ENCODE assay signal across 21 mouse cellular contexts in the genomic region with DNA sequence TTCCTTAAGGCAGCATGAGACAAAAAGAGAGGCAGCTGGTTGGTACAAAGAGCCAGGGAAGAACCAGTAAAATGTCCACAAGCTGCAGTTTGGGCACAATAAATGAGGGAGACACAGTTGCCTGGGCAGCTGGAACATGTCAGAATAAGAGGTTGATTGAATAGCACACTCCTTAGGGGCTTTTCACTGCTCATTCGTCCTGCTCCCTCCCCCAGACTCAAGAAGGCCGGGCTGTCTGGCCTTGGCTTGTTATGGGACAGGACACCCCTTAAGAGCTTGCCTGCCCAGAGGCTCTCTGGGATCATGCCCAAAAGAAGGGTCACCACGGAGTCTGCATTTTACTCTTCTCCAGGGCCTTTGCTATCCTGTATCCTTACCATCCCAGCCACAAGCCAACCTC. TPM values are rescaled to one million over a fixed set of nuclear protein-coding genes. Genes with fewer than 3 reads are reported as not detected.
DNase-seq lines count a peak whose midpoint lies in the region; ATAC-seq lines count a peak whose summit lies in the region.
"Had no signal": no experiment of that assay in that cellular context is flagged by ENCODE, and none has a peak within 500 bp of the region (broad histone marks: within the 10 kb centered on the region; RNA-seq: fewer than 3 reads in every experiment).

No protein-coding gene starts in this region.

- no peaks in the 10 kb centered on the region for H3K36me3 ChIP-seq in forebrain, embryonic 13.5 days (ENCODE audit: poor library complexity, severe bottlenecking)
- no peaks in the 10 kb centered on the region for H3K36me3 ChIP-seq in forebrain, embryonic 16.5 days (ENCODE audit: control insufficient read depth, insufficient read depth)
- H3K36me3 ChIP-seq in liver, embryonic 15.5 days (replicated peaks): no peaks in the 10 kb centered on the region
- H3K36me3 ChIP-seq in liver, embryonic 11.5 days (ENCODE audit: control insufficient read depth, insufficient read depth, low read length): no peaks in the 10 kb centered on the region
- H3K36me3 ChIP-seq in hindbrain, embryonic 10.5 days: no peaks in the 10 kb centered on the region
- no peaks in the 10 kb centered on the region for H3K36me3 ChIP-seq in liver, embryonic 16.5 days (ENCODE audit: control insufficient read depth, insufficient read depth)
- H3K36me3 ChIP-seq: embryonic facial prominence, embryonic 12.5 days; limb, embryonic 13.5 days had no signal

- H3K4me2 ChIP-seq in forebrain, embryonic 13.5 days: no peak overlapping the region
- no peak overlapping the region for H3K4me2 ChIP-seq in forebrain, embryonic 16.5 days (ENCODE audit: low read length)
- H3K4me2 ChIP-seq in liver, embryonic 15.5 days: no peak overlapping the region
- no peak overlapping the region for H3K4me2 ChIP-seq in liver, embryonic 11.5 days
- no peak overlapping the region for H3K4me2 ChIP-seq in liver, embryonic 16.5 days (ENCODE audit: low read depth, low read length)
- H3K4me2 ChIP-seq: embryonic facial prominence, embryonic 12.5 days; heart, embryonic 11.5 days; limb, embryonic 13.5 days had no signal

- WGBS in forebrain, embryonic 13.5 days: 35% methylated on average over 3 of the region's 3 CpGs
- WGBS in forebrain, embryonic 16.5 days: 39% methylated on average over 3 of the region's 3 CpGs
- 47% methylated on average over 3 of the region's 3 CpGs for WGBS in liver, embryonic 15.5 days (ENCODE audit: insufficient replicate concordance)
- WGBS in liver, embryonic 11.5 days: 46% methylated on average over 3 of the region's 3 CpGs
- 49% methylated on average over 3 of the region's 3 CpGs for WGBS in hindbrain, embryonic 10.5 days
- 61% methylated on average over 3 of the region's 3 CpGs for WGBS in liver, embryonic 16.5 days (ENCODE audit: insufficient replicate concordance)

- H3K4me3 ChIP-seq in forebrain, embryonic 13.5 days: no peak overlapping the region
- H3K4me3 ChIP-seq in forebrain, embryonic 16.5 days (replicated peaks; ENCODE audit: low read length): no peak overlapping the region
- no peak overlapping the region for H3K4me3 ChIP-seq in liver, embryonic 15.5 days (replicated peaks)
- H3K4me3 ChIP-seq in liver, embryonic 11.5 days (ENCODE audit: low read depth, low read length): no peak overlapping the region
- no peak overlapping the region for H3K4me3 ChIP-seq in hindbrain, embryonic 10.5 days
- H3K4me3 ChIP-seq in liver, embryonic 16.5 days (ENCODE audit: low read depth, low read length): no peak overlapping the region
- H3K4me3 ChIP-seq: embryonic facial prominence, embryonic 12.5 days; gastrocnemius, adult 2 months; limb, embryonic 13.5 days had no signal

- no peak overlapping the region for H3K9ac ChIP-seq in forebrain, embryonic 13.5 days
- no peak overlapping the region for H3K9ac ChIP-seq in forebrain, embryonic 16.5 days (replicated peaks; ENCODE audit: low read depth, low read length)
- H3K9ac ChIP-seq in liver, embryonic 15.5 days: no peak overlapping the region
- no peak overlapping the region for H3K9ac ChIP-seq in liver, embryonic 11.5 days (ENCODE audit: low read depth, low read length)
- no peak overlapping the region for H3K9ac ChIP-seq in liver, embryonic 16.5 days (ENCODE audit: low read depth, low read length)
- H3K9ac ChIP-seq: embryonic facial prominence, embryonic 12.5 days; limb, embryonic 13.5 days had no signal

- peak; percentile 45; the same call in 1 of the 2 replicates for ATAC-seq in forebrain, embryonic 13.5 days
- no peak for ATAC-seq in forebrain, embryonic 16.5 days
- no peak for ATAC-seq in liver, embryonic 15.5 days (ENCODE audit: insufficient read depth)
- no peak for ATAC-seq in liver, embryonic 11.5 days (replicated peaks; ENCODE audit: low FRiP score)
- ATAC-seq in liver, embryonic 16.5 days (ENCODE audit: low read depth): no peak
- ATAC-seq: Patski had no signal

- H3K4me1 ChIP-seq in forebrain, embryonic 13.5 days: peaks cover 4% of the 10 kb centered on the region; the same call in 1 of the 2 replicates
- H3K4me1 ChIP-seq in forebrain, embryonic 16.5 days (replicated peaks; ENCODE audit: control insufficient read depth, insufficient read depth, low read length): no peaks in the 10 kb centered on the region
- peaks cover 7% of the 10 kb centered on the region; the same call in 1 of the 2 replicates for H3K4me1 ChIP-seq in liver, embryonic 15.5 days (replicated peaks)
- H3K4me1 ChIP-seq in liver, embryonic 11.5 days (replicated peaks; ENCODE audit: control insufficient read depth, insufficient read depth, low read length): peaks cover 10% of the 10 kb centered on the region
- H3K4me1 ChIP-seq in hindbrain, embryonic 10.5 days (replicated peaks): peaks cover 25% of the 10 kb centered on the region
- peaks cover 4% of the 10 kb centered on the region for H3K4me1 ChIP-seq in liver, embryonic 16.5 days (ENCODE audit: control insufficient read depth, low read depth, low read length)
- H3K4me1 ChIP-seq: limb, embryonic 13.5 days had no signal

- no peaks in the 10 kb centered on the region for H3K27me3 ChIP-seq in forebrain, embryonic 13.5 days
- H3K27me3 ChIP-seq in forebrain, embryonic 16.5 days (replicated peaks; ENCODE audit: control insufficient read depth, insufficient read depth, low read length): no peaks in the 10 kb centered on the region
- no peaks in the 10 kb centered on the region for H3K27me3 ChIP-seq in liver, embryonic 15.5 days
- no peaks in the 10 kb centered on the region for H3K27me3 ChIP-seq in liver, embryonic 11.5 days (replicated peaks; ENCODE audit: control insufficient read depth, insufficient read depth, low read length)
- no peaks in the 10 kb centered on the region for H3K27me3 ChIP-seq in hindbrain, embryonic 10.5 days (ENCODE audit: insufficient read depth, poor library complexity, severe bottlenecking)
- H3K27me3 ChIP-seq in liver, embryonic 16.5 days (ENCODE audit: control insufficient read depth, insufficient read depth, low read depth, low read length): no peaks in the 10 kb centered on the region
- H3K27me3 ChIP-seq: embryonic facial prominence, embryonic 12.5 days; limb, embryonic 13.5 days; Patski had no signal

- DNase-seq in liver, embryonic 11.5 days (ENCODE audit: low spot score): no peak
- no peak for DNase-seq in hindbrain, embryonic 10.5 days (ENCODE audit: low spot score)
- DNase-seq in gastrocnemius, postnatal 4 days (ENCODE audit: low spot score in 2 of 2): no peak
- DNase-seq in spleen, postnatal 4 days (ENCODE audit: low spot score in 2 of 2): no peak
- DNase-seq: B cell, adult 2 months; cerebellum, postnatal 10 days; gastrocnemius, adult 2 months; kidney, adult 8-10 months; lung, postnatal 14 days; right cerebral cortex, postnatal 25 days; thymus, adult 18-20 months had no signal

- H3K27ac ChIP-seq in forebrain, embryonic 13.5 days: no peak overlapping the region
- no peak overlapping the region for H3K27ac ChIP-seq in forebrain, embryonic 16.5 days (ENCODE audit: low read length)
- H3K27ac ChIP-seq in liver, embryonic 15.5 days (replicated peaks): peak overlapping the region; percentile 72; the same call in 1 of the 2 replicates
- H3K27ac ChIP-seq in liver, embryonic 11.5 days (ENCODE audit: low read depth, low read length): no peak overlapping the region
- peak overlapping the region; percentile 69 for H3K27ac ChIP-seq in hindbrain, embryonic 10.5 days
- H3K27ac ChIP-seq in liver, embryonic 16.5 days (ENCODE audit: low read length): peak overlapping the region; percentile 20; the same call in 1 of the 2 replicates
- H3K27ac ChIP-seq: embryonic facial prominence, embryonic 12.5 days; gastrocnemius, adult 2 months; limb, embryonic 13.5 days had no signal

- no peaks in the 10 kb centered on the region for H3K9me3 ChIP-seq in forebrain, embryonic 13.5 days (replicated peaks)
- no peaks in the 10 kb centered on the region for H3K9me3 ChIP-seq in forebrain, embryonic 16.5 days (ENCODE audit: control insufficient read depth, low read length)
- H3K9me3 ChIP-seq in liver, embryonic 15.5 days (replicated peaks): no peaks in the 10 kb centered on the region
- no peaks in the 10 kb centered on the region for H3K9me3 ChIP-seq in liver, embryonic 11.5 days (ENCODE audit: control insufficient read depth, low read length)
- no peaks in the 10 kb centered on the region for H3K9me3 ChIP-seq in hindbrain, embryonic 10.5 days
- H3K9me3 ChIP-seq in liver, embryonic 16.5 days (replicated peaks; ENCODE audit: control insufficient read depth, low read length): no peaks in the 10 kb centered on the region
- H3K9me3 ChIP-seq: embryonic facial prominence, embryonic 12.5 days; limb, embryonic 13.5 days had no signal

RNA-seq across cellular contexts. Expression of gene Nr1i2, which starts 11.3 kb away (rescaled TPM):
- polyA plus RNA-seq in forebrain, embryonic 13.5 days (2015; fragmentation: Nextera tagmentation; extraction: Ambion mirVana): not detected in 2 replicates
- polyA plus RNA-seq in forebrain, embryonic 16.5 days (2015; fragmentation: Nextera tagmentation; extraction: Ambion mirVana): not detected in 2 replicates
- polyA plus RNA-seq in liver, embryonic 15.5 days (2015; fragmentation: Nextera tagmentation; extraction: Ambion mirVana): 4.8 and 5.3 TPM in 2 replicates
- 1.8 and 2.0 TPM in 2 replicates for polyA plus RNA-seq in liver, embryonic 11.5 days (2014; fragmentation: Nextera tagmentation; extraction: Ambion mirVana)
- not detected in 2 replicates for polyA plus RNA-seq in hindbrain, embryonic 10.5 days (2016; fragmentation: Nextera tagmentation; extraction: Ambion mirVana)
- polyA plus RNA-seq in liver, embryonic 16.5 days (2015; fragmentation: Nextera tagmentation; extraction: Ambion mirVana): 6.9 TPM in 2 replicates
- total RNA-seq in gastrocnemius, postnatal 4 days (2021): under 1 TPM in 1 of 2 experiments, not detected in 1; 0.16 TPM
- total RNA-seq: gastrocnemius, adult 2 months; heart, postnatal 25 days; megakaryocyte-erythroid progenitor cell, adult 5-6 weeks had no signal
- polyA plus RNA-seq: embryonic facial prominence, embryonic 12.5 days; limb, embryonic 13.5 days had no signal

RNA-seq across cellular contexts. Expression of gene Maats1, which starts 58.6 kb away (rescaled TPM):
- polyA plus RNA-seq in forebrain, embryonic 13.5 days (2015; fragmentation: Nextera tagmentation; extraction: Ambion mirVana): 0.61 and 1.4 TPM in 2 replicates
- 0.43 and 0.66 TPM in 2 replicates for polyA plus RNA-seq in forebrain, embryonic 16.5 days (2015; fragmentation: Nextera tagmentation; extraction: Ambion mirVana)
- polyA plus RNA-seq in liver, embryonic 15.5 days (2015; fragmentation: Nextera tagmentation; extraction: Ambion mirVana): 0.03 and 0.05 TPM in 2 replicates
- 0.05 TPM in 1 of 2 replicates, not detected in the other for polyA plus RNA-seq in liver, embryonic 11.5 days (2014; fragmentation: Nextera tagmentation; extraction: Ambion mirVana)
- 0.60 and 2.0 TPM in 2 replicates for polyA plus RNA-seq in hindbrain, embryonic 10.5 days (2016; fragmentation: Nextera tagmentation; extraction: Ambion mirVana)
- polyA plus RNA-seq in liver, embryonic 16.5 days (2015; fragmentation: Nextera tagmentation; extraction: Ambion mirVana): 0.06 TPM in 1 of 2 replicates, not detected in the other
- under 1 TPM in 1 of 2 experiments, not detected in 1; 0.20 TPM for total RNA-seq in gastrocnemius, postnatal 4 days (2021)
- total RNA-seq: gastrocnemius, adult 2 months; heart, postnatal 25 days had no signal

Comparison
In these comparisons a context has a peak if more than half of its experiments do, and no peak if none do; other contexts are left out.
1. H3K27ac ChIP-seq: peak in liver, embryonic 15.5 days (single experiment), hindbrain, embryonic 10.5 days (single experiment) and liver, embryonic 16.5 days (single experiment); none in forebrain, embryonic 13.5 days (single experiment), forebrain, embryonic 16.5 days (single experiment) and liver, embryonic 11.5 days (single experiment).